Mouse (Mus musculus): ENCODE measurements around the gene Hexb. TPM values are rescaled to one million over a fixed set of nuclear protein-coding genes. Genes with fewer than 3 reads are reported as not detected.

Hexb gene
- 100 to 1,000 TPM; 121 to 138 TPM for total RNA-seq (2021)
- long read RNA-seq, transcript Hexb-201 (14 exons, 1,905 nt), result major isoform, 170 of 187 reads
- long read RNA-seq, partial matches to known transcripts, result 7 of 187 reads
- long read RNA-seq, other reads (novel, unspliced or antisense), result 10 of 187 reads

- peak; percentile 83 to 91 for DNase-seq (ENCODE audit: low spot score in 2 of 2)
These were observed at the start of gene Hexb for GRCm38 (mm10) chr13:97197932-97198562. Gene Hexb, minus strand, starts transcription at chr13:97198357.

- DNase-seq (ENCODE audit: low spot score in 2 of 2), result no peak
These were observed 49.6 kb upstream of the Hexb start for GRCm38 (mm10) chr13:97247754-97248153.

GRCm38 (mm10) chr13:97246217-97246616 is 48.1 kb upstream of the Hexb start:
- DNase-seq (ENCODE audit: low spot score in 2 of 2), result no peak

- DNase-seq (ENCODE audit: low spot score in 2 of 2), result no peak
These were observed 47.0 kb upstream of the Hexb start for GRCm38 (mm10) chr13:97245157-97245556.

GRCm38 (mm10) chr13:97244712-97245105 is 46.6 kb upstream of the Hexb start:
- no peak for DNase-seq (ENCODE audit: low spot score in 2 of 2)

- DNase-seq (ENCODE audit: low spot score in 2 of 2), result no peak
These were observed 46.0 kb upstream of the Hexb start for GRCm38 (mm10) chr13:97243962-97244711.

GRCm38 (mm10) chr13:97242716-97243115 is 44.6 kb upstream of the Hexb start:
- DNase-seq (ENCODE audit: low spot score in 2 of 2), result no peak

GRCm38 (mm10) chr13:97241787-97242280 is 43.7 kb upstream of the Hexb start:
- no peak for DNase-seq (ENCODE audit: low spot score in 2 of 2)

- DNase-seq (ENCODE audit: low spot score in 2 of 2), result peak; percentile 87 to 93
These were observed 43.0 kb upstream of the Hexb start, which contains the start of gene Enc1 for GRCm38 (mm10) chr13:97240965-97241786. Gene Enc1, plus strand, starts transcription at chr13:97241105.

GRCm38 (mm10) chr13:97240279-97240964 is 42.3 kb upstream of the Hexb start:
- DNase-seq (ENCODE audit: low spot score in 2 of 2), result peak; percentile 77 to 79

GRCm38 (mm10) chr13:97239343-97240180 is 41.4 kb upstream of the Hexb start:
- peak; percentile 57 to 82 for DNase-seq (ENCODE audit: low spot score in 2 of 2)

GRCm38 (mm10) chr13:97238181-97238981 is 40.2 kb upstream of the Hexb start:
- DNase-seq (ENCODE audit: low spot score in 2 of 2), result no peak

GRCm38 (mm10) chr13:97237700-97238099 is 39.5 kb upstream of the Hexb start:
- DNase-seq (ENCODE audit: low spot score in 2 of 2), result no peak

- DNase-seq (ENCODE audit: low spot score in 2 of 2), result no peak
These were observed 37.8 kb upstream of the Hexb start for GRCm38 (mm10) chr13:97235911-97236310.

- DNase-seq (ENCODE audit: low spot score in 2 of 2), result peak; percentile 80 to 93
These were observed 36.7 kb upstream of the Hexb start for GRCm38 (mm10) chr13:97234785-97235417.

GRCm38 (mm10) chr13:97233092-97233491 is 34.9 kb upstream of the Hexb start:
- DNase-seq (ENCODE audit: low spot score in 2 of 2), result no peak

- DNase-seq (ENCODE audit: low spot score in 2 of 2), result no peak
These were observed 31.9 kb upstream of the Hexb start for GRCm38 (mm10) chr13:97230101-97230500.

GRCm38 (mm10) chr13:97227795-97228194 is 29.6 kb upstream of the Hexb start:
- no peak for DNase-seq (ENCODE audit: low spot score in 2 of 2)

Data from layer of hippocampus, adult 18-20 months (tissue).